Mouse (Mus musculus) urinary bladder, postnatal 25 days (tissue): ENCODE measurements around the gene Gsn.
A peak's percentile ranks its signal among the peaks of the same experiment; 100 is the strongest.

Experiments used
- DNase-seq: peaks from one replicate; pipeline ENCODE4 v3.0.0; 2022; ENCODE audit warnings: low spot score

Gsn gene

GRCm38 (mm10) chr2:35278371-35279210 is 22.4 kb downstream of the Gsn start:
- DNase-seq: no peak

DNA sequence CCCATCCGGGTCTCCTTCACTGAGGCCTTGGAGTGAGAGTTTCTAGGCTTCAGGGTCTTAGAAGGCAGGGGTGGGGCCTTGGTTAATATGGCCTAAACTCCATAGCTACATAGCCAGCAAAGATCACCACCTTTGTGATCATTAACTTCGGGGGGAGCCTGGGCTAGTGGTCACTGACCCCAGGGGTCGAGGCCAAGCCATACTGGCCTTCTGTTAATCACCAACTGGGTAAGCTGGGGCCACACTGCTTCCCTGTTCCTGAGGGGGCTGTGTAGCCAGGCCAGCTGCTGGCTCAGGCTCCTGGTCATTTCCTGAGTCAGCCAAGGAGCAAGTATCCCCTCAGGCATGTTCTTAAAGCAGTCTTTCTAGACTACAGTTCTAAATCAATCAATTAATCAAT is 23.8 kb downstream of the Gsn start:
- no peak for DNase-seq

DNA sequence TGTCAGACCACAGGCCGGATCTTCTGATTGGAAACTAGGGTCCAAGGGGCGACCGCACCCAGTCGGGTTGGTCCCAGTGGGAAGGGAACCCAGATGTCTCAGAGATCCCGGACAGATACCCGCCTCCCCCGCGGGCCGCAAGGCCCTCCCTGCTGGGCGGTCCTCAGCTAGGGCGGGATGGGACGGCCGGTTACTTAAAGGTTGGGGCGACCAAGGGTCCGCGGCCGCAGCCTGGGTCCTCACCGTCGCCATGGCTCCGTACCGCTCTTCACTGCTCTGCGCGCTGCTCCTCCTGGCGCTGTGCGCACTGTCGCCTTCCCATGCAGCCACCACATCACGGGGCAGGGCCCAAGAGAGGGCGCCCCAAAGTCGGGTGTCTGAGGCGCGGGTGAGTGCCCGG is 26.0 kb downstream of the Gsn start:
- peak; percentile 58 for DNase-seq

DNA sequence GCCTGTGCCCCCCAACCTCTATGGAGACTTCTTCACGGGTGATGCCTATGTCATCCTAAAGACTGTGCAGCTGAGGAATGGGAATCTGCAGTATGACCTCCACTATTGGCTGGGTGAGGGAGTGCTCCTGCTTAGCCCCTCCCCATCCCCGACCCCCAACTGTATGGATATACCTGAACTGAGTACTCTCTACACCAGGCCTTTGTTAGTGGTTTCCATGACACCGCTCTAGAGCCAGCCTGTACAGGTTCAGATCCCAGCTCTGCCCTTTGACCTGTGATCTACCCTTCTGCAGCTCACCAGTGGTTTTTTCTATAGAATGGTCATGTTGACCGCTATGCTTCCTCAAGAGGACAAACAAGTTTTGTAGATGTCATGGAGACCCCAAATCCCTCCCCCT is 27.8 kb downstream of the Gsn start:
- DNase-seq: no peak

GRCm38 (mm10) chr2:35285209-35285608 is 29.0 kb downstream of the Gsn start:
- no peak for DNase-seq

DNA sequence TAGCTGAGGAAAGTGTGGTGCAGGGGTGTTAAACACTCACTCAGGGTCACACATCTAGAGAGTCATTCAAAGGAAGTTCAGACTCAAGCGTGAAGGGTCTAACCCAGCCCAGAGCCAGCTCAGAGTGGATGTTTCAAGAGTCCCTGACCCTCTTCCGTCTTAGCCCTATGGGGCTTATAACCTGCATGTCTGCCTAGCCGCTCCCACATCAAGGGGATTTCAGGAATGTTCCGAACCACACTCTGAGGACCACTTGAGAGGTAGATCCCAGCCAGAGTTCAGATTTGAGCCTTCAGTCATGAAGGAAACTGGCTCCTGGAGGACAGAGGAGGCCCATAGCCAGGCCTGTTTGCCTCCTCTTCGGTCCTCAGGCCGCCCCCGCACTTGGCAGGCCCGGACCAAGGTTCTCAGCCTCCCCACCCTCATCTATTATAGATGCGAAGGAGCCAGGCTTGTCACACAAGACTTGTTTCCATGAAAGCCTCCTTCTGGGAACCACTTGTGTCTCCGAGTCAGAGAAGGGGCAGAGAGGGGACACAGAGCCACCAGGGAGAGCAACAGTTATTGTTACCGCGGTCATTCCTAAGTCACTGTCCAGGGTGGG is 30.9 kb downstream of the Gsn start:
- DNase-seq: no peak

DNA sequence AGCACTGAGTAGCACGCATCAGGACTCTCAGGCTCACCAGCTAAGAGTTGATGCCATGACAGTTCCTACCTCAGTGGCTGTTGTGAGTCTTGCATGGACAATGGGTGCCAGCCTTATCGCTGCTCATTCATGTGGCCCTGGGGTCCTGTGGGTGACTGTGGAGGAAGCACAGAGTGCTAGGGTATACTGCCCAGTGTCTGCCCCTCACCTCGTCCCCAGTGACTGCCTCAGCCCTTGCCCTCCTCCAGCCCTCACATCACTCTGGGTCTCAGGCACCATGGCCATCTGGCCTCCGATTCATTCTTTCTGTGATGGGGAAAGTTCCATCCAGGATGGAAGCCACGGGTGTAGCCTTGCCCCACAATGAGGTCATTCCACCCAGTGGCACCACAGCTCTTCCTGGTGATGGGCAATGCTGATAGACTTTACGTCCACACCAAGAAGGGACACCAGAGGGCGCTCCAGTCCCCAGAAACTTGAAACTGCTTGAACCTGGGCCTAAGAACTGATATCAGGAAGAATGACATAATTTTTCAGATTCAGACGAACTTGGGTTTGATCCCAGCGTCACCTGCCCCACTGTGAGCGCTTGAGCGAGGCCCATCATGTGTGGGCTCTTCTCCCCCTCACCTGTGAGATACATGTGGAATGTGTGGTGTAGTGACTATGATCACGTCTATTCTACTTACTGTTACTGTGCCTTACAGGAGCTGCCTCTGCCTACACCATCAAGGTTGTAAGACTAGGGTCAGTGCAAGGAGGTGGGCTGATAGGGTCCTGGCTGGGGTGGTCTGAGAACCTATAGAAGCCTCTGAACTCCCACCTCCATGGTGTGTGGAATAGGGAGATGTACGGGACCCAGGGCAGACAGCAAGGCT is 32.8 kb downstream of the Gsn start:
- DNase-seq: peak; percentile 80

- no peak for DNase-seq
Observed at GRCm38 (mm10) chr2:35291856-35292255, 35.7 kb downstream of the Gsn start.

- DNase-seq: no peak
Observed at GRCm38 (mm10) chr2:35292700-35293099, 36.5 kb downstream of the Gsn start.

DNA sequence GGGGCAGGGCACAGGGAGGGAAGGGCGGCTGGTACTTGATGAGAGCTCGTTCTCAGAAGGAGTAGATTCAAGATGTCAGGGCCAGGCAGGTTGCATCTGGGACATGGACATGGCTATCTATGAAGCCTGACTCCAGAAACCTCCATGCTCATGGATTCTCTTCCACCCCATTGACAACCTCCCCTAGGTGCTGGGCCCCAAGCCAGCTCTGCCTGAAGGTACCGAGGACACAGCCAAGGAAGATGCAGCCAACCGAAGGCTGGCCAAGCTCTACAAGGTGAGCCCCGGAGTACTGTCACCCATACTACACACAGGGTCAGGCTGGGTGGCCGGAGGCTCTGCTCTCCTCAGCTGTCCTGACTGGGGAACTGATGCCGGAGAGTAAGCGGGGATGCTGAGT is 37.1 kb downstream of the Gsn start:
- no peak for DNase-seq

DNA sequence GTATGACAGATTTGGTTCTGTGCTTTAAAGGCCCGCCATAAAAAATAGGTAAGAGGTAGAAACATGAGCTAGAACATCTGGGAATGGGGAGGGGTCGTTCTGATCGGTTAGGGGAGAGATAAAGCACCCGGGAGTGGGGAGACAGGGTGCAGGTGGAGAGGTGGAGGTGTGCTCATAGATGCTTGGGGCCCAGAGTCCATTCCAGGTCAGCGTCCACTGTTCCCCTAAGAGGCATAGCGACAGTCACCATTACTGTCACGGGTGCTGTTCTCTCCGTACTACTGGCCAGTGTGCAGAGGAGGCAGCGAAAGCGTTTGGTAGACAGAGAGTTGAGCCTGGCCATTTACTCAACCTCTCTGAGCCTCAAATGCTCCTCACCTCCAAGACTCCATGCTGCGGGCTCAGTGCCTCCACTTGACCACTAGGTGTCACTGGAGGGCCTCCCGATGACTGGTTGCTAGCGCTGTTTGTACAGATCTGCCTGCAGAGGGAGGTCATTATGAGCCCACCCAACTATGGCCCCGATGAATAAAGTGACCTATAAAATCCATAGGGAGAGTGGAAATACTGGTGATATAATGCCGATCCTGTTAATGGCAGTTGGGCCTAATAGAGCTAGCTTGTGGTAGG is 41.6 kb downstream of the Gsn start:
- DNase-seq: peak; percentile 70

GRCm38 (mm10) chr2:35299437-35299836 is 43.3 kb downstream of the Gsn start:
- DNase-seq: no peak

GRCm38 (mm10) chr2:35302049-35302885 is 46.1 kb downstream of the Gsn start:
- no peak for DNase-seq

DNA sequence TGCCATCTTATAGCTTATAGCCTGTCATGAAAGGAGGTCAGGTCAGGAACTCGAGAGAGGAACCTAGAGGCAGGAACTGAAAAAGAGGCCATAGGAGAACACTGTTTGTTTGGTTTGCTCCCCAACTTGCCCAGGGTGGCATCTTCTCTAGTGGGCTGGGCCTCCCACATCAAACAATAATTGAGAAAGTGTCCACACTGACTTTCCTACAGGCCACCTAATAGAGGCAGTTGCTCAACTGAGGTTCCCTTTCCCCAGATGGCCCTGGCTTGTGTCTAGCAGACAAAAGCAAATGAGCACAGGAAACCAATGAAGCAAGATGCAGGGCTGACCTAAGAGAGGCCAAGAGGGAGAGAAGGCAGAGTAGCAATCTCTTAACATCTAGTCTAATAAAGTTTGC is 52.0 kb downstream of the Gsn start:
- no peak for DNase-seq

DNA sequence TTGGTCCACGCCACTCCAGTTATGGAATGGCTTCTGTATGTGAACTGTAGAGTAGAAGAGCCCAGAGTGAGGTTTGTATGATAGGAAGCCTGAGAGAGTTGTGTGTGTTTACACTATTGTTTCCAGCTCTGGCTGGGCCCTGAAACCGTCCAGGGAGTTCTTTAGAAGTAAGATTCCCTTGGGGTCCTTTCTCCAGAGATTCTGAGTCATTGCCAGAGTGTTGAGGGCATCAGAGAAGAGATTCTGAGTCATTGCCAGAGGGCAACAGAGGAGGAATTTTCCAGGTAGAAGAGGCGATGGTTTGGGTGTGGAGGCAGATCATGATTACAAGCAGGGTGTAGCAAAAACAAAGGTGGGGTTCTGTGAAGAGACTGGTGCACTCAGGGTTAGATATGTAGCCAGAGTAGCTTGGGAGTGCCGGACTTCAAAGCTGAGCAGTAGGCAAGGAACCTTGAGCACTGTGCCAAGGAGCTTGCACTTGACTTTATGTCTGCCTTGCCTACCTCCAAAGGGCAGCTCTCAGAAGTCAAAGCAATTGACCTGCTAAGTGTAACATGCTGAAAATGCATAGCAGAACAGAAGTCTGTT is 53.8 kb downstream of the Gsn start:
- no peak for DNase-seq

GRCm38 (mm10) chr2:35314300-35314699 is 58.1 kb downstream of the Gsn start:
- no peak for DNase-seq

- DNase-seq: no peak
Observed at GRCm38 (mm10) chr2:35317604-35318003, 61.4 kb downstream of the Gsn start.

DNA sequence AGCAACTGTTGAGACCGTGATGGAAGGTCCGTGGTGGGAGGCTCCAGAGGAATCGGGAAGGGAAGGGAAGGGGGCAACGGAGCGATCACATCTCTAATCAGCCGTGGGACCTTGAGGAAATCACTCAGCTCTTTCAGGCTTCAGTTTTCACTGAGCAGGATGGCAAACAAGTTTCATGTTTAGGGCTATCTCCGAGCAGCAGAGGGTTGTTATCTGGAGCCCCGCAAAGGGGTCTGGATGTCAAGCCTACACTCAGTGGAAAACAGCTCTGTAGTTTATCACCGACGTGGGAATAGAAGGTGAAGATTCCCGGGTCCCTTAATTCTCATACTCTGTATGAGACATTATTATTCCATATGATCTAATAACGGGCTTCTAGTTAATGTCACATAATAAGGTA is 62.2 kb downstream of the Gsn start:
- DNase-seq: no peak

- DNase-seq: no peak
Observed at GRCm38 (mm10) chr2:35320399-35320798, 64.2 kb downstream of the Gsn start.

- peak; percentile 35 for DNase-seq
Observed at GRCm38 (mm10) chr2:35322404-35323164, 66.4 kb downstream of the Gsn start.
